25 mouse cellular contexts compared by ENCODE assay signal in genomic region chr4:126782512-126782911, GRCm38 (mm10). TPM values are rescaled to one million over a fixed set of nuclear protein-coding genes. Genes with fewer than 3 reads are reported as not detected.
DNase-seq lines count a peak whose midpoint lies in the region; ATAC-seq lines count a peak whose summit lies in the region.
"Had no signal": no experiment of that assay in that cellular context is flagged by ENCODE, and none has a peak within 500 bp of the region (broad histone marks: within the 10 kb centered on the region; RNA-seq: fewer than 3 reads in every experiment).

No protein-coding gene starts in this region.

- H3K4me2 ChIP-seq in embryonic facial prominence, embryonic 13.5 days, result no peak overlapping the region
- no peak overlapping the region for H3K4me2 ChIP-seq in forebrain, embryonic 15.5 days (replicated peaks)
- H3K4me2 ChIP-seq: embryonic facial prominence, embryonic 15.5 days; heart, embryonic 13.5 days; hindbrain, embryonic 14.5 days; liver, embryonic 11.5 days; midbrain, embryonic 13.5 days; neural tube, embryonic 13.5 days had no signal

- no peak for DNase-seq in embryonic facial prominence, embryonic 10.5 days (ENCODE audit: low spot score)
- DNase-seq in left cerebral cortex, postnatal 36 days (ENCODE audit: low spot score in 2 of 2), result peak; percentile 25 to 26
- DNase-seq in left cerebral cortex, adult 9 months (ENCODE audit: low spot score in 2 of 2), result no peak
- peak; percentile 29 for DNase-seq in right cerebral cortex, postnatal 25 days
- no peak for DNase-seq in adrenal gland, postnatal 36 days
- no peak for DNase-seq in ovary, adult 18-20 months (ENCODE audit: low spot score)
- DNase-seq: adrenal gland, adult 8-10 months; gastrocnemius, adult 2 months; kidney, postnatal 10 days; lung, postnatal 14 days; thymus, postnatal 25 days had no signal

- no peaks in the 10 kb centered on the region for H3K27me3 ChIP-seq in embryonic facial prominence, embryonic 13.5 days
- H3K27me3 ChIP-seq in embryonic facial prominence, embryonic 10.5 days (replicated peaks; ENCODE audit: low read depth, poor library complexity, severe bottlenecking), result no peaks in the 10 kb centered on the region
- no peaks in the 10 kb centered on the region for H3K27me3 ChIP-seq in forebrain, embryonic 15.5 days
- H3K27me3 ChIP-seq: embryonic facial prominence, embryonic 15.5 days; heart, embryonic 13.5 days; midbrain, embryonic 13.5 days; neural tube, embryonic 13.5 days had no signal

- H3K36me3 ChIP-seq in embryonic facial prominence, embryonic 13.5 days, result no peaks in the 10 kb centered on the region
- H3K36me3 ChIP-seq in embryonic facial prominence, embryonic 10.5 days (replicated peaks), result 0 out of 2 replicates have a peak, but pooled peaks cover 4% of the 10 kb centered on the region
- H3K36me3 ChIP-seq in forebrain, embryonic 15.5 days, result no peaks in the 10 kb centered on the region
- H3K36me3 ChIP-seq: embryonic facial prominence, embryonic 15.5 days; heart, embryonic 13.5 days; neural tube, embryonic 13.5 days had no signal

- WGBS in embryonic facial prominence, embryonic 13.5 days, result 64% methylated on average over 8 of the region's 8 CpGs
- WGBS in embryonic facial prominence, embryonic 10.5 days, result 85% methylated on average over 8 of the region's 8 CpGs
- WGBS in forebrain, embryonic 15.5 days, result 65% methylated on average over 8 of the region's 8 CpGs

- H3K4me1 ChIP-seq in embryonic facial prominence, embryonic 13.5 days, result peaks cover 29% of the 10 kb centered on the region
- H3K4me1 ChIP-seq in embryonic facial prominence, embryonic 10.5 days, result peaks cover 31% of the 10 kb centered on the region
- peaks cover 53% of the 10 kb centered on the region for H3K4me1 ChIP-seq in forebrain, embryonic 15.5 days

- ATAC-seq in embryonic facial prominence, embryonic 13.5 days (ENCODE audit: insufficient number of reproducible peaks, insufficient read depth, low FRiP score, low TSS enrichment, low read depth), result no peak
- no peak for ATAC-seq in forebrain, embryonic 15.5 days (replicated peaks)
- ATAC-seq: intestine, postnatal 0 days; midbrain, embryonic 13.5 days had no signal

- intact Hi-C loops in left cerebral cortex, postnatal 36 days (cut with DNase I), result no loop called here

- no peak overlapping the region for H3K9ac ChIP-seq in embryonic facial prominence, embryonic 13.5 days
- no peak overlapping the region for H3K9ac ChIP-seq in forebrain, embryonic 15.5 days (replicated peaks)
- H3K9ac ChIP-seq: embryonic facial prominence, embryonic 15.5 days; heart, embryonic 13.5 days; hindbrain, embryonic 14.5 days; midbrain, embryonic 13.5 days; neural tube, embryonic 13.5 days had no signal

- H3K27ac ChIP-seq in embryonic facial prominence, embryonic 13.5 days, result peak overlapping the region; percentile 4; the same call in 1 of the 2 replicates
- no peak overlapping the region for H3K27ac ChIP-seq in embryonic facial prominence, embryonic 10.5 days (replicated peaks)
- peak overlapping the region; percentile 50 for H3K27ac ChIP-seq in forebrain, embryonic 15.5 days (replicated peaks)
- H3K27ac ChIP-seq: embryonic facial prominence, embryonic 15.5 days; gastrocnemius, adult 2 months; heart, embryonic 13.5 days; hindbrain, embryonic 14.5 days; midbrain, embryonic 13.5 days; neural tube, embryonic 13.5 days had no signal

- no peak overlapping the region for H3K4me3 ChIP-seq in embryonic facial prominence, embryonic 13.5 days
- H3K4me3 ChIP-seq in embryonic facial prominence, embryonic 10.5 days, result no peak overlapping the region
- H3K4me3 ChIP-seq in forebrain, embryonic 15.5 days, result no peak overlapping the region
- H3K4me3 ChIP-seq: embryonic facial prominence, embryonic 15.5 days; gastrocnemius, adult 2 months; heart, embryonic 13.5 days; midbrain, embryonic 13.5 days; neural tube, embryonic 13.5 days had no signal

- H3K9me3 ChIP-seq in embryonic facial prominence, embryonic 13.5 days, result no peaks in the 10 kb centered on the region
- no peaks in the 10 kb centered on the region for H3K9me3 ChIP-seq in embryonic facial prominence, embryonic 10.5 days
- H3K9me3 ChIP-seq in forebrain, embryonic 15.5 days, result no peaks in the 10 kb centered on the region
- H3K9me3 ChIP-seq: embryonic facial prominence, embryonic 15.5 days; heart, embryonic 13.5 days; midbrain, embryonic 13.5 days; neural tube, embryonic 13.5 days had no signal

RNA-seq across cellular contexts. Expression of gene AU040320, which starts 29.2 kb away (rescaled TPM):
- polyA plus RNA-seq in embryonic facial prominence, embryonic 13.5 days (2015; fragmentation: Nextera tagmentation; extraction: Ambion mirVana), result 15.9 and 17.4 TPM in 2 replicates
- 19.3 and 21.4 TPM in 2 replicates for polyA plus RNA-seq in embryonic facial prominence, embryonic 10.5 days (2016; fragmentation: Nextera tagmentation; extraction: Ambion mirVana)
- total RNA-seq in left cerebral cortex, postnatal 36 days (2021), result 10 to 100 TPM; 53.7 to 56.7 TPM
- 32.2 and 35.4 TPM in 2 replicates for polyA plus RNA-seq in forebrain, embryonic 15.5 days (2015; fragmentation: Nextera tagmentation; extraction: Ambion mirVana)
- 10 to 100 TPM; 37.1 to 37.6 TPM for total RNA-seq in adrenal gland, postnatal 36 days (2021)

RNA-seq across cellular contexts. Expression of gene Ncdn, which starts 29.3 kb away (rescaled TPM):
- polyA plus RNA-seq in embryonic facial prominence, embryonic 13.5 days (2015; fragmentation: Nextera tagmentation; extraction: Ambion mirVana), result 29.5 and 30.7 TPM in 2 replicates
- polyA plus RNA-seq in embryonic facial prominence, embryonic 10.5 days (2016; fragmentation: Nextera tagmentation; extraction: Ambion mirVana), result 37.5 and 40.9 TPM in 2 replicates
- total RNA-seq in left cerebral cortex, postnatal 36 days (2021), result 100 to 1,000 TPM; 924 to 951 TPM
- 95.0 and 102 TPM in 2 replicates for polyA plus RNA-seq in forebrain, embryonic 15.5 days (2015; fragmentation: Nextera tagmentation; extraction: Ambion mirVana)
- total RNA-seq in adrenal gland, postnatal 36 days (2021), result 10 to 100 TPM; 31.7 to 36.1 TPM

RNA-seq across cellular contexts. Expression of gene Tfap2e, which starts 46.5 kb away (rescaled TPM):
- 0.17 TPM in 1 of 2 replicates, not detected in the other for polyA plus RNA-seq in embryonic facial prominence, embryonic 13.5 days (2015; fragmentation: Nextera tagmentation; extraction: Ambion mirVana)
- 0.16 TPM in 1 of 2 replicates, not detected in the other for polyA plus RNA-seq in embryonic facial prominence, embryonic 10.5 days (2016; fragmentation: Nextera tagmentation; extraction: Ambion mirVana)
- total RNA-seq in left cerebral cortex, postnatal 36 days (2021), result not detected
- polyA plus RNA-seq in forebrain, embryonic 15.5 days (2015; fragmentation: Nextera tagmentation; extraction: Ambion mirVana), result 0.78 and 1.0 TPM in 2 replicates
- total RNA-seq in adrenal gland, postnatal 36 days (2021), result not detected
- total RNA-seq: adrenal gland, adult 8-10 months; gastrocnemius, adult 2 months; granulocyte monocyte progenitor cell, adult 5-6 weeks; heart, postnatal 25 days; layer of hippocampus, adult 18-20 months; left cerebral cortex, adult 18-20 months; megakaryocyte, adult 5-6 weeks had no signal
- polyA plus RNA-seq: heart, embryonic 13.5 days; intestine, postnatal 0 days; liver, embryonic 11.5 days had no signal

Comparison
In these comparisons a context has a peak if more than half of its experiments do, and no peak if none do; other contexts are left out.
1. DNase-seq: peak in left cerebral cortex, postnatal 36 days (2 of 2) and right cerebral cortex, postnatal 25 days (single experiment); none in embryonic facial prominence, embryonic 10.5 days (single experiment), left cerebral cortex, adult 9 months (0 of 2), adrenal gland, postnatal 36 days (0 of 2) and ovary, adult 18-20 months (single experiment).